Mouse (Mus musculus): ENCODE data around the gene Gm39653. TPM values are rescaled to one million over a fixed set of nuclear protein-coding genes. Genes with fewer than 3 reads are reported as not detected.
A peak's percentile ranks its signal among the peaks of the same experiment; 100 is the strongest.
"Not testable (repeated sequence)": the region's sequence is repeated elsewhere in the genome, so short reads cannot be mapped to it uniquely, and the experiment has no call there.

The Gm39653 gene
- polyA plus RNA-seq, 1 experiment from 2014 or later, result not detected

GRCm38 (mm10) chr1:63603870-63604500, 11.8 kb upstream of the Gm39653 start:
- Histone ChIP-seq H3K4me2 (ENCODE audit: low read depth, low read length, severe bottlenecking) (no peak overlapping the region), H3K9ac (ENCODE audit: low read length) (no peak overlapping the region), H3K27me3 (ENCODE audit: control insufficient read depth, insufficient read depth, low read length) (no peaks in the 10 kb centered on the region), H3K4me3 (ENCODE audit: low read depth, low read length) (no peak overlapping the region), H3K4me1 (replicated peaks; ENCODE audit: control insufficient read depth, insufficient read depth, low read length) (no peaks in the 10 kb centered on the region), H3K36me3 (ENCODE audit: control insufficient read depth, insufficient read depth, low read length) (no peaks in the 10 kb centered on the region), H3K9me3 (ENCODE audit: control insufficient read depth, low read length) (no peaks in the 10 kb centered on the region), H3K27ac (ENCODE audit: low read depth, low read length) (no peak overlapping the region)
- DNase-seq (ENCODE audit: low spot score) (no peak), ATAC-seq (replicated peaks; ENCODE audit: low FRiP score) (no peak)
- 66% methylated on average over 3 of the region's 3 CpGs for WGBS

- H3K27ac ChIP-seq (ENCODE audit: low read depth, low read length), result no peak overlapping the region
- H3K9me3 ChIP-seq (ENCODE audit: control insufficient read depth, low read length), result no peaks in the 10 kb centered on the region
- no peaks in the 10 kb centered on the region for H3K36me3 ChIP-seq (ENCODE audit: control insufficient read depth, insufficient read depth, low read length)
- H3K4me3 ChIP-seq (ENCODE audit: low read depth, low read length), result no peak overlapping the region
- H3K4me2 ChIP-seq (ENCODE audit: low read depth, low read length, severe bottlenecking), result no peak overlapping the region
- no peaks in the 10 kb centered on the region for H3K4me1 ChIP-seq (replicated peaks; ENCODE audit: control insufficient read depth, insufficient read depth, low read length)
- WGBS, result 90% methylated on average over 4 of the region's 4 CpGs
- H3K9ac ChIP-seq (ENCODE audit: low read length), result no peak overlapping the region
- DNase-seq (ENCODE audit: low spot score), result no peak
- no peaks in the 10 kb centered on the region; the same call in 1 of the 2 replicates for H3K27me3 ChIP-seq (ENCODE audit: control insufficient read depth, insufficient read depth, low read length)
- ATAC-seq (replicated peaks; ENCODE audit: low FRiP score), result no peak
Observed at GRCm38 (mm10) chr1:63609613-63610012, 6.2 kb upstream of the Gm39653 start.

GRCm38 (mm10) chr1:63614594-63614993, 1.2 kb upstream of the Gm39653 start:
- no peaks in the 10 kb centered on the region for H3K36me3 ChIP-seq (ENCODE audit: control insufficient read depth, insufficient read depth, low read length)
- H3K9me3 ChIP-seq (ENCODE audit: control insufficient read depth, low read length), result no peaks in the 10 kb centered on the region
- no peak overlapping the region for H3K9ac ChIP-seq (ENCODE audit: low read length)
- H3K4me1 ChIP-seq (replicated peaks; ENCODE audit: control insufficient read depth, insufficient read depth, low read length), result no peaks in the 10 kb centered on the region
- H3K27me3 ChIP-seq (ENCODE audit: control insufficient read depth, insufficient read depth, low read length), result no peaks in the 10 kb centered on the region; the same call in 1 of the 2 replicates
- ATAC-seq (replicated peaks; ENCODE audit: low FRiP score) (no peak), DNase-seq (ENCODE audit: low spot score) (peak; percentile 85)
- peak overlapping the region; percentile 11; the same call in 1 of the 2 replicates for H3K4me2 ChIP-seq (ENCODE audit: low read depth, low read length, severe bottlenecking)
- no peak overlapping the region for H3K27ac ChIP-seq (ENCODE audit: low read depth, low read length)
- WGBS, result 2% methylated on average over 11 of the region's 11 CpGs
- no peak overlapping the region for H3K4me3 ChIP-seq (ENCODE audit: low read depth, low read length)

- Histone ChIP-seq H3K9me3 (ENCODE audit: control insufficient read depth, low read length) (no peaks in the 10 kb centered on the region), H3K9ac (ENCODE audit: low read length) (no peak overlapping the region), H3K4me1 (replicated peaks; ENCODE audit: control insufficient read depth, insufficient read depth, low read length) (no peaks in the 10 kb centered on the region), H3K27me3 (ENCODE audit: control insufficient read depth, insufficient read depth, low read length) (no peaks in the 10 kb centered on the region), H3K27ac (ENCODE audit: low read depth, low read length) (no peak overlapping the region), H3K4me2 (ENCODE audit: low read depth, low read length, severe bottlenecking) (no peak overlapping the region), H3K36me3 (ENCODE audit: control insufficient read depth, insufficient read depth, low read length) (no peaks in the 10 kb centered on the region), H3K4me3 (ENCODE audit: low read depth, low read length) (no peak overlapping the region)
- 69% methylated on average over 2 of the region's 2 CpGs for WGBS
- ATAC-seq (replicated peaks; ENCODE audit: low FRiP score) (no peak), DNase-seq (ENCODE audit: low spot score) (no peak)
Observed at GRCm38 (mm10) chr1:63628211-63628610, 12.4 kb downstream of the Gm39653 start.

GRCm38 (mm10) chr1:63630390-63630789, 14.6 kb downstream of the Gm39653 start:
- not testable (repeated sequence) for H3K9me3 ChIP-seq (ENCODE audit: control insufficient read depth, low read length); DNase-seq (ENCODE audit: low spot score); H3K4me2 ChIP-seq (ENCODE audit: low read depth, low read length, severe bottlenecking); H3K27me3 ChIP-seq (ENCODE audit: control insufficient read depth, insufficient read depth, low read length); ATAC-seq (replicated peaks; ENCODE audit: low FRiP score); H3K9ac ChIP-seq (ENCODE audit: low read length); H3K4me1 ChIP-seq (replicated peaks; ENCODE audit: control insufficient read depth, insufficient read depth, low read length); H3K4me3 ChIP-seq (ENCODE audit: low read depth, low read length); H3K27ac ChIP-seq (ENCODE audit: low read depth, low read length); H3K36me3 ChIP-seq (ENCODE audit: control insufficient read depth, insufficient read depth, low read length)

GRCm38 (mm10) chr1:63639921-63640320, 24.2 kb downstream of the Gm39653 start:
- Histone ChIP-seq H3K36me3 (ENCODE audit: control insufficient read depth, insufficient read depth, low read length) (no peaks in the 10 kb centered on the region), H3K4me2 (ENCODE audit: low read depth, low read length, severe bottlenecking) (no peak overlapping the region), H3K27ac (ENCODE audit: low read depth, low read length) (no peak overlapping the region), H3K4me1 (replicated peaks; ENCODE audit: control insufficient read depth, insufficient read depth, low read length) (no peaks in the 10 kb centered on the region), H3K9me3 (ENCODE audit: control insufficient read depth, low read length) (no peaks in the 10 kb centered on the region), H3K27me3 (ENCODE audit: control insufficient read depth, insufficient read depth, low read length) (no peaks in the 10 kb centered on the region), H3K9ac (ENCODE audit: low read length) (no peak overlapping the region), H3K4me3 (ENCODE audit: low read depth, low read length) (no peak overlapping the region)
- DNase-seq (ENCODE audit: low spot score) (no peak), ATAC-seq (replicated peaks; ENCODE audit: low FRiP score) (no peak)
- 81% methylated on average over 6 of the region's 6 CpGs for WGBS

GRCm38 (mm10) chr1:63658016-63658415, 42.2 kb downstream of the Gm39653 start:
- Histone ChIP-seq H3K27ac (ENCODE audit: low read depth, low read length) (no peak overlapping the region), H3K4me2 (ENCODE audit: low read depth, low read length, severe bottlenecking) (no peak overlapping the region), H3K4me1 (replicated peaks; ENCODE audit: control insufficient read depth, insufficient read depth, low read length) (no peaks in the 10 kb centered on the region), H3K9ac (ENCODE audit: low read length) (no peak overlapping the region), H3K4me3 (ENCODE audit: low read depth, low read length) (no peak overlapping the region), H3K36me3 (ENCODE audit: control insufficient read depth, insufficient read depth, low read length) (no peaks in the 10 kb centered on the region), H3K27me3 (ENCODE audit: control insufficient read depth, insufficient read depth, low read length) (no peaks in the 10 kb centered on the region), H3K9me3 (ENCODE audit: control insufficient read depth, low read length) (no peaks in the 10 kb centered on the region)
- ATAC-seq (replicated peaks; ENCODE audit: low FRiP score), result no peak
- 21% methylated on average over 6 of the region's 6 CpGs for WGBS
- peak; percentile 79 for DNase-seq (ENCODE audit: low spot score)

GRCm38 (mm10) chr1:63659591-63659990, 43.8 kb downstream of the Gm39653 start:
- H3K9ac ChIP-seq (ENCODE audit: low read length), result no peak overlapping the region
- H3K4me2 ChIP-seq (ENCODE audit: low read depth, low read length, severe bottlenecking), result no peak overlapping the region
- H3K27ac ChIP-seq (ENCODE audit: low read depth, low read length), result no peak overlapping the region
- H3K9me3 ChIP-seq (ENCODE audit: control insufficient read depth, low read length), result no peaks in the 10 kb centered on the region
- no peak overlapping the region for H3K4me3 ChIP-seq (ENCODE audit: low read depth, low read length)
- H3K36me3 ChIP-seq (ENCODE audit: control insufficient read depth, insufficient read depth, low read length), result no peaks in the 10 kb centered on the region
- no peaks in the 10 kb centered on the region for H3K4me1 ChIP-seq (replicated peaks; ENCODE audit: control insufficient read depth, insufficient read depth, low read length)
- WGBS, result 4% methylated on average over 7 of the region's 7 CpGs
- ATAC-seq (replicated peaks; ENCODE audit: low FRiP score), result no peak; the same call in 1 of the 2 replicates
- peak; percentile 69 for DNase-seq (ENCODE audit: low spot score)
- no peaks in the 10 kb centered on the region for H3K27me3 ChIP-seq (ENCODE audit: control insufficient read depth, insufficient read depth, low read length)

- Histone ChIP-seq H3K27me3 (ENCODE audit: control insufficient read depth, insufficient read depth, low read length) (no peaks in the 10 kb centered on the region; the same call in 1 of the 2 replicates), H3K36me3 (ENCODE audit: control insufficient read depth, insufficient read depth, low read length) (no peaks in the 10 kb centered on the region), H3K9ac (ENCODE audit: low read length) (no peak overlapping the region), H3K4me2 (ENCODE audit: low read depth, low read length, severe bottlenecking) (no peak overlapping the region), H3K9me3 (ENCODE audit: control insufficient read depth, low read length) (no peaks in the 10 kb centered on the region), H3K27ac (ENCODE audit: low read depth, low read length) (no peak overlapping the region), H3K4me1 (replicated peaks; ENCODE audit: control insufficient read depth, insufficient read depth, low read length) (peaks cover 4% of the 10 kb centered on the region; the same call in 1 of the 2 replicates), H3K4me3 (ENCODE audit: low read depth, low read length) (no peak overlapping the region)
- no peak for DNase-seq (ENCODE audit: low spot score)
- ATAC-seq (replicated peaks; ENCODE audit: low FRiP score), result no peak
- 83% methylated on average over 2 of the region's 2 CpGs for WGBS
Observed at GRCm38 (mm10) chr1:63666089-63666488, 50.3 kb downstream of the Gm39653 start.

Measured in forebrain, embryonic 11.5 days (tissue).